ENCODE assay signal across 24 mouse cellular contexts in genomic region chr8:127550928-127551327, GRCm38 (mm10).
DNase-seq lines count a peak whose midpoint lies in the region; ATAC-seq and TF ChIP-seq lines count a peak whose summit lies in the region.
"Had no signal": no experiment of that assay in that cellular context is flagged by ENCODE, and none has a peak within 500 bp of the region (broad histone marks: within the 10 kb centered on the region; RNA-seq: fewer than 3 reads in every experiment).

No protein-coding gene starts in this region.

- H3K9ac ChIP-seq in hindbrain, embryonic 13.5 days = no peak overlapping the region
- no peak overlapping the region for H3K9ac ChIP-seq in hindbrain, embryonic 16.5 days (ENCODE audit: low read depth, low read length)
- no peak overlapping the region for H3K9ac ChIP-seq in neural tube, embryonic 15.5 days (replicated peaks)
- H3K9ac ChIP-seq: embryonic facial prominence, embryonic 15.5 days; liver, embryonic 15.5 days; lung, embryonic 15.5 days; neural tube, embryonic 12.5 days had no signal

- no peaks in the 10 kb centered on the region for H3K36me3 ChIP-seq in hindbrain, embryonic 13.5 days
- H3K36me3 ChIP-seq in hindbrain, embryonic 10.5 days = no peaks in the 10 kb centered on the region
- no peaks in the 10 kb centered on the region for H3K36me3 ChIP-seq in hindbrain, embryonic 16.5 days (ENCODE audit: control insufficient read depth, insufficient read depth, low read length)
- H3K36me3 ChIP-seq in neural tube, embryonic 15.5 days = no peaks in the 10 kb centered on the region
- H3K36me3 ChIP-seq: embryonic facial prominence, embryonic 15.5 days; liver, embryonic 15.5 days; lung, embryonic 15.5 days; neural tube, embryonic 12.5 days had no signal

- H3K4me1 ChIP-seq in hindbrain, embryonic 13.5 days (replicated peaks) = peaks cover 35% of the 10 kb centered on the region
- H3K4me1 ChIP-seq in hindbrain, embryonic 10.5 days (replicated peaks) = peaks cover 23% of the 10 kb centered on the region
- peaks cover 8% of the 10 kb centered on the region for H3K4me1 ChIP-seq in hindbrain, embryonic 16.5 days (ENCODE audit: control insufficient read depth, insufficient read depth, low read depth, low read length)
- H3K4me1 ChIP-seq in neural tube, embryonic 15.5 days = peaks cover 31% of the 10 kb centered on the region
- H3K4me1 ChIP-seq: lung, embryonic 15.5 days had no signal

- no peak for TF ChIP-seq CTCF in brain, embryonic 14.5 days (IDR thresholded peaks at IDR 0.05; ENCODE audit: borderline replicate concordance, extremely low read depth, insufficient read depth, insufficient read length)

- TF ChIP-seq POLR2A in brain, embryonic 14.5 days (IDR thresholded peaks at IDR 0.05; ENCODE audit: borderline replicate concordance, extremely low read depth, insufficient read depth, insufficient read length, poor library complexity, severe bottlenecking) = no peak

- WGBS in hindbrain, embryonic 13.5 days = 51% methylated on average over 4 of the region's 4 CpGs
- WGBS in hindbrain, embryonic 10.5 days = 89% methylated on average over 4 of the region's 4 CpGs
- 40% methylated on average over 4 of the region's 4 CpGs for WGBS in hindbrain, embryonic 16.5 days
- 40% methylated on average over 4 of the region's 4 CpGs for WGBS in neural tube, embryonic 15.5 days

- ATAC-seq in hindbrain, embryonic 13.5 days (ENCODE audit: low FRiP score) = peak; percentile 74
- ATAC-seq in hindbrain, embryonic 16.5 days = peak; percentile 44
- ATAC-seq in neural tube, embryonic 15.5 days (ENCODE audit: low FRiP score) = peak; percentile 82
- ATAC-seq: inflammation-experienced regulatory T-cells, adult 6 months had no signal

- H3K9me3 ChIP-seq in hindbrain, embryonic 13.5 days = no peaks in the 10 kb centered on the region
- no peaks in the 10 kb centered on the region for H3K9me3 ChIP-seq in hindbrain, embryonic 10.5 days
- H3K9me3 ChIP-seq in hindbrain, embryonic 16.5 days (ENCODE audit: control insufficient read depth, low read length) = no peaks in the 10 kb centered on the region
- no peaks in the 10 kb centered on the region for H3K9me3 ChIP-seq in neural tube, embryonic 15.5 days (replicated peaks)
- H3K9me3 ChIP-seq: embryonic facial prominence, embryonic 15.5 days; liver, embryonic 15.5 days; lung, embryonic 15.5 days; megakaryocyte, embryonic 14.5 days; neural tube, embryonic 12.5 days had no signal

- no peak overlapping the region for H3K4me3 ChIP-seq in hindbrain, embryonic 13.5 days
- no peak overlapping the region for H3K4me3 ChIP-seq in hindbrain, embryonic 10.5 days
- no peak overlapping the region for H3K4me3 ChIP-seq in hindbrain, embryonic 16.5 days (ENCODE audit: low read length)
- H3K4me3 ChIP-seq in neural tube, embryonic 15.5 days (replicated peaks) = no peak overlapping the region
- H3K4me3 ChIP-seq: embryonic facial prominence, embryonic 15.5 days; heart, adult 2 months; liver, embryonic 15.5 days; lung, embryonic 15.5 days; megakaryocyte, embryonic 14.5 days; neural tube, embryonic 12.5 days had no signal

- DNase-seq in hindbrain, embryonic 10.5 days (ENCODE audit: low spot score) = no peak
- peak; percentile 79 for DNase-seq in brain, embryonic 14.5 days (ENCODE audit: low read depth)
- DNase-seq in kidney, adult 8-10 months = no peak
- no peak for DNase-seq in spleen, postnatal 36 days (ENCODE audit: low spot score in 2 of 2)
- DNase-seq: cerebellum, adult 11-12 months; gastrocnemius, postnatal 25 days; heart, adult 2 months; kidney, adult 18-20 months; layer of hippocampus, adult 9-11 months; left cerebral cortex, postnatal 4 days; liver; lung, postnatal 36 days; right cerebral cortex, postnatal 25 days; spleen, adult 18-20 months had no signal

- no peak overlapping the region for H3K4me2 ChIP-seq in hindbrain, embryonic 13.5 days
- no peak overlapping the region for H3K4me2 ChIP-seq in hindbrain, embryonic 16.5 days (ENCODE audit: low read length)
- 0 out of 2 replicates have a peak overlapping the region, but pooled peaks have one; percentile 15 for H3K4me2 ChIP-seq in neural tube, embryonic 15.5 days
- H3K4me2 ChIP-seq: embryonic facial prominence, embryonic 15.5 days; liver, embryonic 15.5 days; lung, embryonic 15.5 days; neural tube, embryonic 12.5 days had no signal

- no peaks in the 10 kb centered on the region for H3K27me3 ChIP-seq in hindbrain, embryonic 13.5 days
- H3K27me3 ChIP-seq in hindbrain, embryonic 10.5 days (ENCODE audit: insufficient read depth, poor library complexity, severe bottlenecking) = peaks cover 15% of the 10 kb centered on the region
- H3K27me3 ChIP-seq in hindbrain, embryonic 16.5 days (replicated peaks; ENCODE audit: control insufficient read depth, insufficient read depth, low read length) = no peaks in the 10 kb centered on the region
- H3K27me3 ChIP-seq in neural tube, embryonic 15.5 days (replicated peaks) = no peaks in the 10 kb centered on the region
- H3K27me3 ChIP-seq: embryonic facial prominence, embryonic 15.5 days; liver, embryonic 15.5 days; lung, embryonic 15.5 days; megakaryocyte, embryonic 14.5 days; neural tube, embryonic 12.5 days had no signal

- peak overlapping the region; percentile 49; the same call in 1 of the 2 replicates for H3K27ac ChIP-seq in hindbrain, embryonic 13.5 days
- H3K27ac ChIP-seq in hindbrain, embryonic 10.5 days = no peak overlapping the region
- no peak overlapping the region for H3K27ac ChIP-seq in hindbrain, embryonic 16.5 days (ENCODE audit: low read depth, low read length)
- peak overlapping the region; percentile 79 for H3K27ac ChIP-seq in neural tube, embryonic 15.5 days (replicated peaks)
- H3K27ac ChIP-seq: embryonic facial prominence, embryonic 15.5 days; heart, adult 2 months; kidney, postnatal 0 days; liver, embryonic 15.5 days; lung, embryonic 15.5 days; neural tube, embryonic 12.5 days had no signal

Comparison
In these comparisons a context has a peak if more than half of its experiments do, and no peak if none do; other contexts are left out.
1. H3K27ac ChIP-seq: peak in hindbrain, embryonic 13.5 days (single experiment) and neural tube, embryonic 15.5 days (single experiment); none in hindbrain, embryonic 10.5 days (single experiment) and hindbrain, embryonic 16.5 days (single experiment).
2. Peak in every context shown above with its lines, with median percentiles within 50 percentile points of each other: ATAC-seq.